Mouse (Mus musculus) thymus, adult 2 months (tissue): ENCODE results near the gene Rap1gap.

Experiments
- CTCF ChIP-seq: fragments of 200-500 bp; IDR thresholded peaks from 2 replicates; pipeline ENCODE4 v1.5.1; 2012; ENCODE audit warnings: mild to moderate bottlenecking, control low read depth, low read length, moderate library complexity, borderline replicate concordance; ENCODE audit not compliant: control insufficient read depth, poor library complexity, insufficient read depth; ENCODE audit errors: extremely low read depth
- POLR2A ChIP-seq: fragments of 200-500 bp; IDR thresholded peaks from 2 replicates; pipeline ENCODE4 v1.6.1; 2012; ENCODE audit warnings: mild to moderate bottlenecking, low read length, control low read depth, moderate library complexity; ENCODE audit not compliant: control insufficient read depth, poor library complexity, insufficient read depth; ENCODE audit errors: extremely low read depth

- TF ChIP-seq POLR2A (no peak), CTCF (no peak)
Observed at GRCm38 (mm10) chr4:137706510-137706909, 42.0 kb downstream of the Rap1gap start.
